Mouse (Mus musculus): ENCODE data around the gene Pdlim7.
A peak's percentile ranks its signal among the peaks of the same experiment; 100 is the strongest.

Gene Pdlim7

DNA sequence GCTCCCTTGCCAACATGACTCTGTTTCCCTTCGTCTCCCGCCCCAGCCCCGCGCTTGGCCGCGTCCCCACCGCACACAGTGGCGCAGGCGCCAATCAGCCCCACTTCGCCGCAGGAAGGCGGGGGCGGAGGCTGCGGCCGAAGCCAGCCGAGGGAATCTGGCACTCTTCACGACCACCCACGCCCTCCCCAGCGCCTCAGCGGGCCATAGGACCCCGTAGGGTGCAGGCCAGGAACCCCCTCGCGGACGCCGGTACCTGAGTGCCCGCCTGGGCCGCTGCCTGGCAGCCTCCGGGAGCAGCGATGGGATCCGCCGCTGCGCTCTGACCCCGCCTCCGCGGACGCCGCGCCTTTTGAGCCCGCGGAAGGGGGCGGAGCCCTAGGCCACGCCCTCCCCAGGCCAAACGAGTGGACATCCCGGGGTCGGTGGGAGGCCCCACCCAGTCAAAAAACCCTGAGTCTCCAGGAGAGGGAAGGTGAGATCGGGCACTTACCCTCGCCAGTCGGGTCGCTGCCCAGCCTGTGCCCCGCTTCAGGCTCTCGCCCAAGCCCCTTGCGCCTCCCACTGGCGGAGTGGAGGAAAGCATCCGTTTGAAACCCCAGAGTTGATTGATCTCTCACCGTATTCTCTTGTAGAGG, at the start of gene Pdlim7:
TSS of gene Pdlim7 (minus strand) at position 566 of the 638 bp plus-strand sequence.
- DNase-seq (ENCODE audit: low read depth) = peak; percentile 62

DNA sequence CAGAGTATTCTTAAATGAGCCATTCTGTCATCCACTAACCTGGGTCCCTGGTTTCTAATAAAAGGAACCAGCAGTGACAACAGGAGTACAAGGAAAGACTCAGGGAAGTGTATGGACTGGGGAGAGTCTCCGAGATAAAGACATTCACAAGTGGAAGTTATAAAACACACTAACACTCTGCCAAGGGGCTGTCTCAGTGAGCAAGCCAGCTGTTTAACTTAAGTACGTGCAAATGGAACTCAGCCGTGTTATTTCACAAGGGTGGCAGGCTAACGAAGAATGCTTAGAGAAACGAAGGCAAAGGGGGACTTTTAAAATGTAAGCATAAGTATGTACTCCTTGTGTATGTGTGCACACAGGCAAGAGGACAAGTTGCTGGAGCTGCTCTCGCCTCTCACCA, 44.0 kb upstream of the Pdlim7 start:
- no peak for DNase-seq (ENCODE audit: low read depth)

DNA sequence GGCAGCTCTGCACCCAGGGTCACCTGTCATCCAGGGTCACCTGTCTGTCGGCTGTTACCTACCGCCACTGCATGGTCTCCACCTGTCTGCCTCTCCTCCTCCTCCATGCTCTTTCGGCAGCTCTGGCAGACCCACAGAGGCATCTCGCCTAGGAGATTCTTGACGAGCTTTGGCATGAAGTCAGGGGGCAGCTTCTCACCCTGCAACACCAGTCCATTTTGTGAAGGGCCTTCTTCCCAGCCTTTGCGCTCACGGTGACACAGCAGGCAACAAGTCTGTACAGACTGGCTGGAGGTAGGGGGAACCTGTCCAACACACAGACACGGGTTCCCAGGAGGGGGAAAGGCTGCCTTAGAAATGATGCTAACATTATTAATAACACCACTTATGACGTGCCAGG, 42.4 kb upstream of the Pdlim7 start:
- no peak for DNase-seq (ENCODE audit: low read depth)

DNA sequence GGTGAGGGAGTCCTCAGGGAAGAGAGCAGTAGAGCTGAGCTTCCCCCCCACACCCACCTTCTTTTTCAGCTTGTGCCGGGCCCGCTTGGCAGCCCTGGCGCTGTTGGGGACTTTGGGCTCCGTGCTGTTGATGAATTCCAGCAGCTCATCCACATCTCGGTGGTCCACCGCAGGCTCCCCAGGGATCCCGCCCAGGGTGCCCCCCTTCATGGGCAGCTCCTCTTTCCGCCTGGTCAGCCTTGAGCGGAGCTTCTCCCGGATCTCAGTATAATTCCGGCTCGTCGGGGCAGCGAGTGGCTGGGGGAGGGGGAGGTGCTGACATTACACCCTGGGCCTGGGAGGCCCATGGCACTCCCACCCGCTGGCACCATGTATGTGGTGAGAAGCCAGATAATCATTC, 35.6 kb upstream of the Pdlim7 start:
- DNase-seq (ENCODE audit: low read depth) = no peak

DNA sequence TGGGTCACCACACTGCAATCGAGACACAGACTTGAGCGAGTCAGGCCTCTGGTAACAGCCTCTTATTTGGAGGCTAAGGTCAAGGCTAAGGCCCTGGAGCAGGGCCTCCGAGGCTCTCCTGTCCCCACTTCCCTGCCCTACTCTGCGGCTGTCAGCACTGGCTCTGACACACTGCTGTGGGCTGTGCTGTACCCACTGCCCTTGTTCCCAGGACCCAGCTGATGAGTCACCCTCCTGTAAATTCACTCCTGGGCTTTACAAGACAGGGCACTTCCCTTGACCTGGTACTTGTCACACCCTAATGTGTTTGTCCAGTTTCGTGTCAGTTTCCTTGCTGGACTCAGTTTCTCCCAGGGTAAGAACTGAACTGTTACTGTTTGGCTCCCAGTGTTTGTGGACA, 35.0 kb upstream of the Pdlim7 start:
- DNase-seq (ENCODE audit: low read depth) = no peak

DNA sequence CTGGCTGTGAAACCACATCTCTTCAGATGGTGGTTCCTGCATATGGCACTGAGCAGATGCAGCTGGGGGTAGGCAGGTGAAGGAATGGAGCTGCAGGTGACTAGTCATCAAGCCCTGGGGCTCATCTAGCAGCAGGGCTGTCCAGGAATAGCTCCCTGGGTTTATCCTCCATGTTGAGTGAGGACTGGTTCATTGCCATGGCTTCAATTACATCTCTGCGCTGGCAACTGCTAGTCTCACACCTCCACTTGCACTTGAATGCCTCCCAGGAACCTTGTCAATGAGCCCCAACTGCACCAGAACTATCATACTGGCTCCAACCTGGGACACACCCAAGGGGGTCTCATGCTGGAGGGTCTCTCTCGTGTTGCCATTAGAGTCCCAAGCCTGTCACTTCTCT, 34.4 kb upstream of the Pdlim7 start:
- no peak for DNase-seq (ENCODE audit: low read depth)

DNA sequence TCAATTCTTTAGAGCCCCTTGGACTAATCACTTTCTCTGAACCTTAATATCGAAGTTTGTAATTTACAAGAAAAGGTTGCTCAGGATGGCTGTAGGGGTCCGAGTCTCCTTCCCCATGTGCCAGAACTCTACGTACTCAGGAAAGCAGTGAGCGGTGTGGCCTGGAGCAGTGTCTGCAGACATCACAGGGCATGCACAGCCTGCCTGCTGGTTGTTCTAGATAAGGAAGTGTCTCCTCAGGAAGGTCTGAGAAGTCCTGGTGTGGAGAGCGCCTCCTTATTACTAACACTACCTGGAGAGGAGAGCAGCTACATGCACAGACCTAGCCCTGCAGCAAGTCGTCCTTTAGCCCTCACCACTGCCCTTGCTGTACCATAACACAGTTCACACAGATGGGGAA, 31.3 kb upstream of the Pdlim7 start:
- DNase-seq (ENCODE audit: low read depth) = no peak

DNA sequence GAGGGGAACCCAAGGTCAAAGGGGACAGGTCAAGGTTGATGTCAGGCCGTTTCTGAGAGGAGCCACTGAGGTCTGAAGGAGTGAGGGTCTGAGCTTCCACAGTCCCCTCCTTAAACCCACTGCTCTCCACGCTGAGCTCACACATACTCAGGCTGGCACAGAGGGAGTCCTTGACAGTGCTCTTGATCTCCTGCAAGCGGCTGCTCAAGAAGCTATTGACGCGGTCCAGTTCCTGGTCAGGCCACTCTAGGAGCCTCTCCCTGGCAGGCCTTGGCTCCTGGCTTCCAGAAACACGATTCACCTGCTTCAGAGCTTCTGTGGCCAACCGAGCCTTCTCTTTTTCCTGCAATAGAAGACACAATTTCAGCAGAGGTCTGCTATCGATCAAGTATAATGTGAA, 30.0 kb upstream of the Pdlim7 start:
- DNase-seq (ENCODE audit: low read depth) = no peak

DNA sequence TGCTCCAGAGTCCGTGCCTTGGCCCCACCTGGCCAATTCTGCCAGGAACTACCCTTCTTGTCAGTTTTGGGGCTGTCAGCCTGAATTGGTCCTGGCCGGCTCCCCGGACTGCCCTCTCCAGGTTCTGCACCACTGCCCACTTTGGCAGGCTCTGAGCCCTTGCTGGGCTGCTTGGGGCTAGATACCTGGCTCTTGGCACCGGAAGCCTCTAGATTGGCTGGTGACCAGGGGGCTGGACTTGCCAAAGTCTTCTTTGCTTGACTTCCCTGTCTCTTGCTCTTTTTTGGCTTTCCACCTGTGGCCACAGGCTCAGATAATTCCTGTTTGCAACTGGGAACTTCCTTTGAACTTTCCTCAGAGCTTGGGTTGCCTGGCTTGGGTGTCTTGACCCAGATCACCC, 29.4 kb upstream of the Pdlim7 start:
- no peak for DNase-seq (ENCODE audit: low read depth)

DNA sequence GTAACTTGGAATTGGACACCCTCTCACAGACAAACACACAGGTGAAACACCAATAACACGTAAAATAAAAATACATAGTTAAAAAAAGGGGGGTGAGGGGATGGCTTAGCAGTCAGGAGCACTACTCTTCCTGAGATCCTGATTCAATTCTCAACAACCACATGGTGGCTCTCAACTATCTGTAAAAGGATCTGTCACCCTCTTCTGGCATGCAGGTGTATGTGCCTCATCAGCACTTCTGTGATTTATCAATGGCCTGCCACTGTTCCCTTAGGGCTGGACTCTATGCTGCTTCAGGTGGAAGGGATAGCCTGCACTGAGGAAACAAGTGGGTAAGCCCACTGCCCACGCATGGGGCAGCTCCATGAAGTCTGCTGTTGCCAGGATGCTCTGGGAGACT, 27.5 kb upstream of the Pdlim7 start:
- no peak for DNase-seq (ENCODE audit: low read depth)

DNA sequence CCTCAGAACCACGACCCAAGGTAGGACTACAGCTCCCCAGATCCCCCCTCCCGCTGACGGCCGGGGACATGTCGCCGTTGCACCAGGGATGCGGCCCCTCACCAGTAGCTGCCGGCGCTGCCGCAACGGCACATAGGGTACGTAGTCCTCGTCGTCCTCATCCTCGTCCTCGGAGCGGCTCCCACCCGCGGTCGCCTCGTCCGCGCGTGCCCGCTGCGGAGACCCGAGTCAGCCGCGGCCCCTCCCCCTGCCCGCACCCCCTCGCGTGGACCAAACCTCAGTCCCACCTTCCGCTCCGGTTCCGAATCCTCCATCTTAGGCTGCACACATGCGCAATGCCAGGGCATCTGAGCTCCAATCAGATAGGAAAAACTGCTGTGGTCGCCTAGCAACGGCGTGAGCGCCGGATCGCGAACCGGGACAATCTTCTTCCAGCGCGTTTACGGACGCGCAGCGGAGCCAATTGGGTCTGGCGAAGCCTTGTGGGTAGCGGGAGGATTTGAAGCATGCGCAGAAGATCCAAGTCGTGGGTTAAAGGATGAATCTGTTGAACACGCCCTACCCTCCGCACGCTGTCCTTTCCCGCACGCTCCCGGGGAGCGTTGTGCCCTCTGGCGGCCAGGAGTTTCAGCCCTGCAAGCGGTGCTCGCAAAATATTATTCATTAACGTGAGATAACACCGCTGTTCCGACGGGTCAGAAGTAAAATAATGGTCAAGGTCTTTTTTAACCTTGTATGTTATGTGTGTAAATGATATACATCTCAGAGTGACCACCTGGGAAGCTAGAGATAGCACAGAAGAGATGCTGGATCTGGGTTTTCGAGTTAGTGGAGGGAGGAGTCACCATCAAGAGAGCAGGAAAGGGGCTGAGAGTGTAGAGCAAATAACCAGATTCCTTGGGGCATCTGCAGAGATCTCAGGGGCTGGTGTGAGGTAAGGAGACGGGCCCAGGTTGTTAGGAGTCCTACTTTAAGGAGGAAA, 23.0 kb upstream of the Pdlim7 start, which contains the start of gene Ddx41:
TSS of gene Ddx41 (minus strand) at position 465 of the 982 bp plus-strand sequence.
- DNase-seq (ENCODE audit: low read depth) = peak; percentile 99

DNA sequence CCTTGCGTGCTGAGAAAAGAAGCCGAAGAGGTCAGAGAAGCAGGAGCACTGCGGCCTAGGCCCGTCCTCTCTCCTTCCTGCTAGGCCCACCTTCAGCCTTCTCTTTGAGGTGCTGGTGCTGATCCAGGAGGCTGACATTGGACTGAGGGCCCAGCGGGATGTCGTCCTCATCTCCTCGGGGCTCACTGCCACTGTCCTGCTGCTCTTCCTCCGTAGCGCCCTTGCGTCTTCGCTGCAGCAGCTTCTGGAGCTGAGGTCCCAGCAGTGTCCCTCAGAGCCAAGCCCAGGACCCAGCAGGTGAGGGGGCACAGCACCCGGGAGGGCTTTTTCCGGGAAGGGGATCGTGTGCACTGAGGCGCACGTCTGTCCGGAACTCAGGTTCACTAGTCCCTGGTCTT, 22.3 kb upstream of the Pdlim7 start:
- no peak for DNase-seq (ENCODE audit: low read depth)

DNA sequence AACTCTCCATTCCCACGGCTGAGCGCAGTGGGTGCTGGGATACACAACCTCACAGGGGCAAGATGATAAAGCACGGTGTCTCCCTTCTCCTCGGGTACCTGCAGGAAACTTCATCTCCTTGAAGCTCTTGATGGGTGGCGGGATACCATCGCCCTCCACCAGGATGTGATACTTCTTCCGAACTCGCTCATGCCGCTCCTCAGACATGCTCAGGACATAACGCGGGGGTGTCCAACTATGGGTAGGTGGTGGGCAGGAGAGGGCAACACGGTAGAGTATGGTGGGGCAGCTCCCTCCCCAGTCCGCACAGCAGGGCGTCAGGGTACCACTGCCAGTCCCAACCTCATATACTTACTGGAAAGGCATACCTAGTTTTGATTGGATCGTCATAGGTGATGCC, 21.7 kb upstream of the Pdlim7 start:
- DNase-seq (ENCODE audit: low read depth) = no peak

DNA sequence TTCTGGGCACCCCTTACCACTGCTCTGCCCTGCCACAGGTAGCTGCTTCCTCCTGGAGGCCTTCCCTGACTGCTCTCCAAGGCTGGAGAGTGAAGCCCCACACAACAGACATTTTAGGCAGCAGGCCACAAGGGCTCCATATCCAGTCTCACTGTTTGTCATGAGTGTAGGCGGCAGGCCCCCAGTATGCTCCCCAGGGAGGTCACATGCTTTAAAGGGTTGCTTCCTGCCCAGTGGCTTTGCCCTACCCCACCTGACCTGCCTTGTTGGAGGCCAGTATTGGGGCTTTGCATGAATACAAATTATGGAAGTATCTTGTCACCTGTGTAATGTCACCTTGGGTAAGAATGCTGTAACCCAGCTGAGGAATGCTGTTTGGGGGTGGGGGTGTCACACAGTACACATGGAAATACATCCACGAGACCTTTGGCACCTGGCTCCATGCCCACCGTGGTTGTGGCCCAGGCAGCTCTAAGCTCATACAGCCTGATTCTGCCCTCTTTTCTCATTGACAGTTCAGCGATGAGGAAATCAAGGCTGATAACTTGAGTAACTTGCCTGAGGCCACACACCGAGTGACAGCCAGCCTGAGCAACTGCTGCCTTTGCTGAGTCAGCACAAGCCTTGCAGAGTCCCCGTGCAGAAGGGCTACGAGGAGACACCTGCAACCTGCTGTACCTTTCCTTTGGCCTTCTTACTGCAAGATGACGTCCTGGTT, 15.9 kb upstream of the Pdlim7 start, which contains the start of gene Dok3:
TSS of gene Dok3 (minus strand) at position 99 of the 718 bp plus-strand sequence.
- no peak for DNase-seq (ENCODE audit: low read depth)

DNA sequence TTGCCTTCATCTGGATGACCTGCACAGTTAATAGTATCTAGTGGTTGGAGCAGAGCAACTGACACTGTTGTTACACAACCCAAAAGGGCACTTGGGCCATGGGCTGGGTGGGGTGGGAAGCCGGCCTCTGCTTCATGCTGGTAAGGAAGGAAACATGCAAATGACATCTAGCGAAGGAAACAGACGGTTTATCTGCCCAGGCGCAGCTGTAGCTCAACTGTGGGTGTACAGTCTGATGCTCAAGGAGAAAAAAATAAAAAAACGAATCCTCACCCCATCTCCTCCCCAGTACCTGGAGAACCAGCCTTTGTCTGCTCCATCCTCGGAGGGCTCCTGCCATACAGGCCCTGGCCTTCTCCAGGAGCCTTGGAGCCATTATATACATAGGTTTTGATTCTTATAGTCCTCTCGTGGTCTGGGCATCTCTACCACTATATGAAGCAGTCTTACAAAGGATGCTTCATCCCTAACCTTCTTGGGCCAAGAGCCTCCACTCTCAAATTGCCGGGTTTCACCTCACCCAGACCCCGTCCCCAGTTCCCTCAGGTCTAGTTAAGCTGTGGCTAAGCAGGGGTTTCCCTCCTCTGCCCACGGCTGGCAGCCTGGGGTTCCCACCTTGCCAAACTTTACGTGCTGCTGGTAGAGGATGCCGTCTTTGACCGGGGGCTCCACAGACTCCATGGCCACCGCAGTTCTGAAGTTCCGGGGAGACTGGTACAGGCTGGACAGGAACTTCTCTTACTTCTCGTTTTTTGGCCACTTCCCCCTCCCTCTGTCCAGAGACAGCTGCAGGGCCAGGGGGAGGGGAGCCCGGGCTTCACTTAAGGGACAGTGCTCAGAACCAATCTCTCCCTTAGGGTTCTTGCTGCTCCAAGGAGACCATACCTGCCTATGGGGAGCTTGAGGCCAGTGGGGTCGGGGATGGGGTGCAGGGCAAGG, 14.6 kb upstream of the Pdlim7 start:
- no peak for DNase-seq (ENCODE audit: low read depth)

DNA sequence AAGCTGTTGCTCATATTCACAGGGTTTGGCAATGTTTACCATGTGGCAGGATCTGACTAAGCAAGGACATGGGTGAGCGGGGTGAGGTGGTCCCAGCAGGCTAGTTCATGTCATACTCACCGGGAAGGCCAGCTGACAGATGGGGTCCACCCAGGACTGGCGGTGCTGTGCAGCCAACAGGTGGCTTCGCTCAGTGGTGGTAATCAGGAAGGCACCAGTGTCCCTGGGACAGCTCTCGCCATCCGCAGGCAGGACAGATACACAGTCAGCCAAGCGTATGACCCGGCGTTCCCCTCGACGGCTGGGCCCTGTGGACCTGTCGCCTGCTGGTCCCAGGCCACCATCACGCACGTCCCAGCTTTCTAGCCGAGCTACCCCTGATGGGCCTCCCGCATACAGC, 13.7 kb upstream of the Pdlim7 start:
- DNase-seq (ENCODE audit: low read depth) = no peak

DNA sequence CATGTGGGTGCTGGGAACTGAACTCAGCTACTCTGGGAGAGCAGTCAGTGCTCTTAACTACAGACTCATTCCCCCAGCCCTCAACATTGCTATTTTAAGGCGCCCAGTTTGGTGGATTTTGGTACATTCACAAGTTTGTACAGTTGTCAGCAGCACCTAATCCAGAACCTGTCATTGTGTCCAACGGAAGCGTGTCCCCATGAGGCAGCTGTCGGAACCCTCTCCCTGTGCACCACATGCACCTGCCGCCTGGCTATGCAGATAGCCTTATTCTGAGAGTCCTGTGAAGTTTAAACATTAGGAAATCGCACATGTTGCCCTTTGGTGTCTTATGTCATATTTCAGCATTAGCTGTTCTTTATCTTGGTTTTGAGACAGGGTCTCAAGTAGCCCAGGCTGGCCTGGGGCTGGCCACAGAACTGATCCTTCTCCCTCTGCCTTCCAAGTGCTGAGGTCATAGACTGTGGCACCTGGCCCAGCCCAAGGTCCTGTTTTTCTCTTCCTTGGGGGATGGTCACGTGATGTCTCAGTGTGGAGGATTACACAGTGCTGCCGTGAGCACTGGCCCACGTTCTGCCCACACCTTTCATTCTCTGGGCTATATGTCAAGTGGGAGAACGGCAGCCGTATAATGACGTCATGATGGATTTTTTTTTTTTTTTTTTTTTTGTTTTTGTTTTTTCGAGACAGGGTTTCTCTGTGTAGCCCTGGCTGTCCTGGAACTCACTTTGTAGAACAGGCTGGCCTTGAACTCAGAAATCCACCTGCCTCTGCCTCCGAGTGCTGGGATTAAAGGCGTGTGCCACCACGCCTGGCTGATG, 12.5 kb upstream of the Pdlim7 start:
- no peak for DNase-seq (ENCODE audit: low read depth)

DNA sequence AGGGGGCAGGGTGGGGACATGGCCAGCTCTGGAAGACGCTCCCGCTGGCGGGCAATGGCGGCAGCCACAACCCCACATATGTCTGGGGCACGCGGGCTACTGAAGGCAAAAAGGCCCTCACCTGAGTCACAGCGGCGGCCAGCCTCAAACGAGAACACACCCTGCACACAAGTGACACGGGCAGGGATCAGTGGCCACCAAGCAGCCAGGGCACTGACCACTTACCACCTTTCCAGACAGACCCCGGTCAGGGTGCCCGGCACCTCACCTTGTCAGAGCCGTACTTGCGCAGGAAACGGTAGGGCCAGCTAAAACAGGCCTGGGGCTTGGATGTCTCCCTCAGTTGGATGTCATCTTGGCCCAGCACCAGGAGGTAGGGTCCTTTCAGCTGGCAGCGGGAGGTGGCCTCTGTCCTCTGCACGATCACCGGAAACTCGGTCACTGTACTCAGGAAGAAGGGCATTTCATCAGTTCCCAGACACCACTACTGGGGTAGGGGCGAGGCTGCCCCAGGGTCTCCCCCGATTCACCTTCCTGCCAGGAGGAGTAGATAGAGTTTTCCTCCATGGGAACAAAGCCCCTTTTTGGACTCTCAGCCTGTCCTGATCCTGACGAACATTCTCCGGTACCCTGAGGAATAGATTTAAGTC, 10.6 kb upstream of the Pdlim7 start:
- DNase-seq (ENCODE audit: low read depth) = no peak

DNA sequence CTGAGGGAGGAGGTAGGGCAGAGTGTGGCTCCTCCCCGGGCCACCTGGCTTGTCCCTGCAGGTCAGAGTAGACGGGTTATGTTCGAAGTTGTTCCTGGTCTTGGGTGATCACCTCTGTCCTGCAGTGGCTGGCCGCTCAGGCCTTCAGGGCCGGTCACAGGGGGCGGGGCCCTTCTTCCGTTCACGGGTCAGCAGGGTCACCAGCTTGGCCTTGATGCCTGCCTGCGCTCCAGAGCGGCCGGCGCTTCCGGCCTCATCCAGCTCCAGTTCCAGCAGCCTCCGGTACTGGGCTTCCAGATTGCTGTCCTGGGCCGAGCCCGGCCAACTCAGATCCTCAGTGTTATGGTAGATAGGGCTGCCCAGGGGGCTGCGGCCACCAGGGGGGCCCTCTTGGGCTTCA, 9.8 kb upstream of the Pdlim7 start:
- no peak for DNase-seq (ENCODE audit: low read depth)

DNA sequence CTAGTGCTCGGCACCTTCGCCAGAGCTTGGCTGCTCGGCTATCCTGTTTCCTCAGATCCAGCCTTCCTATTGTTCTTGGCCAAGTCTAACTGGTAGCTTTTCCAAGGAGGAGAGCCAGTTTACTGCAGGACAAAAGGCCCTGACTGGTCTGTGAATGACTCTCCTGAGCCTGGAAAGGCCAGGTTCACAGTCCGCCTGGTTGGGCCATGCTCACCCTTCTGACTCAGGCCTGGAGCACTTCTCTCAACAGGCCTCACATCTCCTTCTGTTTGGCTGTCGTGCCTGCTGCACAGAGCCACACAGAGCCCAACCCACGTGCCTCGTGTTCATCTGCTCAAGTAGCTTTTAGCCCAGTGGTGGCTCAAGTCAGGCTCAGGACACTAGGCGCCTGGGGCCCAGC, 9.3 kb upstream of the Pdlim7 start:
- no peak for DNase-seq (ENCODE audit: low read depth)
